Mouse (Mus musculus) c-Kit-negative CD71-positive TER-119-positive erythroid progenitor cells, embryonic 14.5 days (primary cell): ENCODE data around the gene Sumf2.
"Not testable (repeated sequence)": the region's sequence is repeated elsewhere in the genome, so short reads cannot be mapped to it uniquely, and the experiment has no call there.

Source experiments
- DNase-seq: peaks from one replicate; pipeline ENCODE4 v3.0.0-alpha.2; 2013; ENCODE audit warnings: low read depth, low spot score

Gene Sumf2

GRCm38 (mm10) chr5:129846752-129847557 lies at the start of gene Sumf2:
Gene Sumf2, plus strand, starts transcription at chr5:129846986.
- peak; percentile 93 for DNase-seq

GRCm38 (mm10) chr5:129844848-129845247 lies 1.9 kb upstream of the Sumf2 start:
- DNase-seq: no peak

GRCm38 (mm10) chr5:129847558-129847820 lies 703 bp downstream of the Sumf2 start:
- no peak for DNase-seq

GRCm38 (mm10) chr5:129855163-129855562 lies 8.4 kb downstream of the Sumf2 start:
- no peak for DNase-seq

- no peak for DNase-seq
Measured at GRCm38 (mm10) chr5:129856414-129856813, 9.6 kb downstream of the Sumf2 start.

GRCm38 (mm10) chr5:129862325-129862724 lies 15.5 kb downstream of the Sumf2 start:
- DNase-seq: no peak

- DNase-seq: no peak
Measured at GRCm38 (mm10) chr5:129864467-129864866, 17.7 kb downstream of the Sumf2 start.

- DNase-seq: no peak
Measured at GRCm38 (mm10) chr5:129865841-129866240, 19.1 kb downstream of the Sumf2 start.

- DNase-seq: no peak
Measured at GRCm38 (mm10) chr5:129869238-129869995, 22.6 kb downstream of the Sumf2 start.

GRCm38 (mm10) chr5:129871238-129871637 lies 24.5 kb downstream of the Sumf2 start:
- DNase-seq: no peak

GRCm38 (mm10) chr5:129873942-129874341 lies 27.2 kb downstream of the Sumf2 start:
- DNase-seq: no peak

GRCm38 (mm10) chr5:129875098-129875497 lies 28.3 kb downstream of the Sumf2 start:
- DNase-seq: no peak

- no peak for DNase-seq
Measured at GRCm38 (mm10) chr5:129877731-129878455, 31.1 kb downstream of the Sumf2 start.

- DNase-seq: no peak
Measured at GRCm38 (mm10) chr5:129878946-129879345, 32.2 kb downstream of the Sumf2 start.

GRCm38 (mm10) chr5:129879888-129880287 lies 33.1 kb downstream of the Sumf2 start:
- DNase-seq: no peak

GRCm38 (mm10) chr5:129886271-129886670 lies 39.5 kb downstream of the Sumf2 start:
- peak; percentile 44 for DNase-seq

- peak; percentile 95 for DNase-seq
Measured at GRCm38 (mm10) chr5:129886911-129887636, 40.3 kb downstream of the Sumf2 start, which contains the start of gene Chchd2. Gene Chchd2, minus strand, starts transcription at chr5:129887470.

- DNase-seq: not testable (repeated sequence)
Measured at GRCm38 (mm10) chr5:129890390-129890789, 43.6 kb downstream of the Sumf2 start.

- DNase-seq: peak; percentile 81
Measured at GRCm38 (mm10) chr5:129895198-129896088, 48.7 kb downstream of the Sumf2 start, which contains the start of gene Zbed5. Gene Zbed5, plus strand, starts transcription at chr5:129895723.

GRCm38 (mm10) chr5:129898449-129898848 lies 51.7 kb downstream of the Sumf2 start, which contains the start of gene Phkg1:
Gene Phkg1, minus strand, starts transcription at chr5:129898549.
- DNase-seq: no peak
